Mouse (Mus musculus): ENCODE measurements at regions not wholly inside any gene's neighbourhood (a gene's known extent, or its start where the extent isn't known, plus 50 kb on each side); places are given as distances from the start of the nearest gene placed in this dataset.
A peak's percentile ranks its signal among the peaks of the same experiment; 100 is the strongest.

DNA sequence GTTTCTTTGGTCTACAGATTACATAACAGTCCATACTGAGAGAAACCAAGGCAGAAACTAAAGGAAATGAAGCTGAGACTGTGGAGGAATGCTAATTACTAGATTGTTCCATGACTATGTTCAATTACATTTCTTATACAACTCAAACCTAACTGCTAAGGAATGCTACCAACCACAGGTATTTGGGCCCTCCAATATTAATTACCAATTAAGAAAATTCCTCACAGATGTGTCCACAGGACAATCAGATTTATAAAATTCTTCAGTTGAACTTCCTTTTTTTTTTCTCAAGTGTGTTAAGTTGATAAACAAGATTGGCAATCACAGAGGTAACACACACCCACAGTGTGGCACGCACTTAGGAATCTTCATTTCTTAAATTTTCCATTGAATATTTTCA is 196.8 kb upstream of the A730009L09Rik start:
- DNase-seq (ENCODE audit: low read depth, low spot score): no peak

DNA sequence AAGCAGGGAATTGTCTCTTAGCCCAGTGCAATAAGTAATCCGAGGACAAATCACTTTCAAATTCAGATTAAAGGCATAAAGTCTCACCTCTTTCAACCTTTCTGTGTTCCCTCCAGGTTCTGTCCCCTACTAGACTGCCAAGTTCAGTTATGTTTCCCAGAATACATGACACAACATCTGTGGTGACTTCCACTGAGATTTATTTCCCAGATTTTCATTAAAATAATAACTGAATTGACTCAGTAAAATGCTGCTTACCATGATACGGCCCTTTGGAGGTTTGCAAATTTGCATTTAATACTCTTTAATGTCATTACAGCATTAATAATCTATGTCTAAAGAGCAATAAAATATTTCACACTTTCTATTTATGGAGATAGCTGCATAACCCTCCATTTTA is 193.4 kb upstream of the A730009L09Rik start:
- no peak for DNase-seq (ENCODE audit: low read depth, low spot score)

DNA sequence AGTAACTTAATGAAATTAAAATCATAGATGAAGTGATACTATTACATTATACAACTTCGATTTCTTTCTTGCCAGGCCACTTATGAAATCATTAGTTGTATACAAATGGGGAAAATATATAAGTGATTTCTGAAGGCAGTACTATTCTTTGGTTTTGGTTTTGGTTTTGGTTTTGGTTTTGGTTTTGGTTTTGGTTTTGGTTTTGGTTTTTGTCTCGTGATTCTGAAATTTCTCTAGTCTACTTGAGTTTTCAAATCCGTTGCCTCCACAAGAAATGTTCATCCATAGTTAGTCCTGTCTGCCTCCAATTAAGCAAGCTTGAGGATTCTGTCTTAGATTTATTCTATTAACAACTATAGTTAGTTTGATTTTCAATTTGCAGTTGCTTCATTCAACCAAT is 184.6 kb upstream of the A730009L09Rik start:
- DNase-seq (ENCODE audit: low read depth, low spot score): no peak

DNA sequence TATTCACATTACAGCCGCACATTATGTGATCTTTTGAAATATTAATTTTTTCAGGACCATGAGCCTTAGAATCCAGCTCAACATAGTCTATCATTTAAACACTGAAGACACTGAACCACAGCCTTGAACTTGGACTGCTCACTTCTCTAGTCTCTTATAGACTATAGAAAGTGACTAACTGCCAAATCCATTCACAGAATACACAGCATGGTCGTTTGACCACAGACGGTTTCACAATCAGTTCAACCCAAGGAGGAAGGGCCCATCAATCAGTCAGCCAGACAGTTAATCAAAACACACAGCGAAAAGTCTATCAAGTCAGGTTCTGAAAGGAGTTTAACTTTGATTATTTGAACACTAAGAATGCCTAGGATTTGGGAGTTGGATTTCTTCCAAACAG is 168.8 kb upstream of the A730009L09Rik start:
- no peak for DNase-seq (ENCODE audit: low read depth, low spot score)

- no peak for DNase-seq (ENCODE audit: low read depth, low spot score)
Observed at GRCm38 (mm10) chr16:84355118-84355517, 159.8 kb upstream of the A730009L09Rik start.

- no peak for DNase-seq (ENCODE audit: low read depth, low spot score)
Observed at GRCm38 (mm10) chr16:84365969-84366368, 149.0 kb upstream of the A730009L09Rik start.

DNA sequence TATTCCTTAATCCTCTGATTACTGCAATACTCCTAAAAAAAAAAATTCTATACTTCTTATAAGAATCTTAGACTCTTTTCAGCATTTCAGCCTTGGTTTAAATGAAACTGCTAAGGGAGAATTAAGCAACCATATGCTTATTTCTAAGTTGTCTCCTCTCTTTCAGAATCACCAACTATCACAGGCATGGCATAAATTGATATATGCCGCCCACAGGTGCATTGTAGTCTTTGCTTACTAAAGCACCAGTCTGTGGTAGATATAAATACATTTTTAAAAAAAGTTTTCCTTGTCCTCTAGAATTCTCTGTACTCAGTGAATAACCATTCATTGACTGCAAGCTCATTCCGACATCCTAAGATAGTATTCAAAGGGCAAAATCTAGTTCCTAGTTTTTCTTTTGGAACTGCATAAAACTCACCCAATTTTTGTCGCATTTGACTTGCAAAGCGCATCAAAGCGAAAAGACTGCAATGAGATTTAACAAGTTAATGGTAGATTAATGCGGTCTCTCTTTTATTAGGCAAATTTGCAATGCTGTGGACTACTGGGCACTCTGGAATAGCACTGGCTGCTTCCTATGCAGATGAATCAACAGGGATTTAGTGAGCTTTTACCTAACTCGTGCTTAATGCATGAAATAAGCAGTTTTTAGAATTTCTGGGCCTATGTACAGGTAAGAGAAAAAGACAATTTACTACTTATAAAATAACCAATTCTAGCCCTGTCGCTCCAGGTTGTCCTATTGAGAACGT is 145.8 kb upstream of the A730009L09Rik start:
- DNase-seq (ENCODE audit: low read depth, low spot score): no peak

- DNase-seq (ENCODE audit: low read depth, low spot score): no peak
Observed at GRCm38 (mm10) chr16:84378461-84378860, 136.5 kb upstream of the A730009L09Rik start.

- DNase-seq (ENCODE audit: low read depth, low spot score): no peak
Observed at GRCm38 (mm10) chr16:84391756-84392155, 123.2 kb upstream of the A730009L09Rik start.

GRCm38 (mm10) chr16:84394895-84395294 is 120.0 kb upstream of the A730009L09Rik start:
- DNase-seq (ENCODE audit: low read depth, low spot score): no peak

DNA sequence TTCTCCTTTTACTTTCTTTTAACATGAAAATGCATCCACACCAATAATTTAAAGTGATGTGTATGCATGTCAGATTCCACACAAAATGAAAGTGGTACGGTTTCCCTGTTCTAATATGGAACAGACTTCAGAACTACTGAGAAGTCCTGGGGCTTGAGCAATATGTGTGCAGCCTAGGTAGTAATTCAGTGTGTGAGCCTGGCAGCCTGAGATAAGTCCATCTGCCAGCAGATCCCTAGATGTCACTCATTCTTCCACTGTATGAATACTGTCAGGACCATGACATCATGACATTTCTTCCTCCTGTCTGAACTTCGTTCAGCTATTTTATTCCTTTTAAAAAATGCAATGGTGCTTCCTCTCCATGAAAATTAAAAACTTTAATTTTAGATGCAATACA is 93.3 kb upstream of the A730009L09Rik start:
- no peak for DNase-seq (ENCODE audit: low read depth, low spot score)

DNA sequence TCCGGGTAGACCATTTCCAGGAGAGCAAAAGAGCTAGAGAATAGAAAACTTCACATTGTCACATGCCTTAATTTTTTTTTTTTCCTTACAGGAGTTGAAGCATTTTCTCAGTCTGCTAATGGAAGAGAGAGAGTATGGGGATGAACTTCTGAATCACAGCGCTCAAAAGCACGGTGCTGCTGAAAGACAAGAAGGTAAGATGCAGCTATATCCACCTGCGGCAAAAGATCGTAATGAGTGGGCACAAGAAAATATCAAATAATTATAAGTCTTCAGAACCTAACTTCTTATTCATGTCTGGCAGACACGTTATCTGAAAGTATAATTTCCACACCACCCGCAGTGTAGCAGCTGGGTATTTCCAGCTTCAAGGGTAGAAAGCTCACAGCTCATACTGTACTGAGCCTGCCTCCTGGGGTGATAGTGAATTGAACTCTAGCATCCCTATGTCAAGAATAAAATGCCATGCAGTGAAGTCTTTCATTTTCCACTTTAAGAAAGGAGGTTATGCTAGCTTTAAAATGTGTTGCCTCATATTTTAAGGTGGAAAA is 87.9 kb upstream of the A730009L09Rik start:
- no peak for DNase-seq (ENCODE audit: low read depth, low spot score)

GRCm38 (mm10) chr16:84456596-84456995 is 58.3 kb upstream of the A730009L09Rik start:
- DNase-seq (ENCODE audit: low read depth, low spot score): no peak

DNA sequence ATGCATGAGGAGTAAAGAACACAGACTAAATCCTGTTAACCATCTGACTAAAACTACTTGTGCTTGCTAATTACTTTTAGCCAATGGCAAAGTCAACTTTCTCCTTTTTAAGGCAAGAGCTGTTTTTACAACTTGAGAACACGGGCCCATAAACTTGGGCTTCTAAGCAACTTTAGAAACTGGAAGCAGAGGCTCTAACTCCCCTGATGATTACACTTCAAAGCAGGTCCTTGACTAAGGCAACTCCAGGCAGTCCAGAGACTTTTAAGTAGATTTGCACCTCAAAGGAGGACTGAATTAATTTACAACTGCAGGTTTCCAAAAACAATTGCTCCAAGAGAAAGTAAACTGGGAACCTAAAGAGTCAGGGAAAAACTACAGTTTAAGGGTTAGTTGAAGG is 52.8 kb upstream of the A730009L09Rik start:
- DNase-seq (ENCODE audit: low read depth, low spot score): peak; percentile 62
